Mouse (Mus musculus): ENCODE data around the gene Slc27a1.

- no peak for TF ChIP-seq GATA1 (IDR thresholded peaks at IDR 0.05; ENCODE audit: borderline replicate concordance, low read length)
- TF ChIP-seq FLI1 (IDR thresholded peaks at IDR 0.05; ENCODE audit: low read length), result no peak
These were observed 61.1 kb downstream of the Slc27a1 start for GRCm38 (mm10) chr8:71629781-71630212.

Measured in megakaryocyte, embryonic 14.5 days (primary cell).